Mouse (Mus musculus) cortical plate, adult 2 months (tissue): ENCODE results near the gene 4931422A03Rik.

ENCODE experiments used
- CTCF ChIP-seq: fragments of 200-500 bp; IDR thresholded peaks from 2 replicates; pipeline ENCODE4 v1.5.1; 2011; ENCODE audit warnings: mild to moderate bottlenecking, control low read depth, low read length; ENCODE audit not compliant: insufficient read depth; ENCODE audit errors: extremely low read depth
- POLR2A ChIP-seq: fragments of 200-500 bp; IDR thresholded peaks from 2 replicates; pipeline ENCODE4 v1.6.1; 2011; ENCODE audit warnings: mild to moderate bottlenecking, low read length, control low read depth; ENCODE audit not compliant: insufficient read depth; ENCODE audit errors: extremely low read depth

DNA sequence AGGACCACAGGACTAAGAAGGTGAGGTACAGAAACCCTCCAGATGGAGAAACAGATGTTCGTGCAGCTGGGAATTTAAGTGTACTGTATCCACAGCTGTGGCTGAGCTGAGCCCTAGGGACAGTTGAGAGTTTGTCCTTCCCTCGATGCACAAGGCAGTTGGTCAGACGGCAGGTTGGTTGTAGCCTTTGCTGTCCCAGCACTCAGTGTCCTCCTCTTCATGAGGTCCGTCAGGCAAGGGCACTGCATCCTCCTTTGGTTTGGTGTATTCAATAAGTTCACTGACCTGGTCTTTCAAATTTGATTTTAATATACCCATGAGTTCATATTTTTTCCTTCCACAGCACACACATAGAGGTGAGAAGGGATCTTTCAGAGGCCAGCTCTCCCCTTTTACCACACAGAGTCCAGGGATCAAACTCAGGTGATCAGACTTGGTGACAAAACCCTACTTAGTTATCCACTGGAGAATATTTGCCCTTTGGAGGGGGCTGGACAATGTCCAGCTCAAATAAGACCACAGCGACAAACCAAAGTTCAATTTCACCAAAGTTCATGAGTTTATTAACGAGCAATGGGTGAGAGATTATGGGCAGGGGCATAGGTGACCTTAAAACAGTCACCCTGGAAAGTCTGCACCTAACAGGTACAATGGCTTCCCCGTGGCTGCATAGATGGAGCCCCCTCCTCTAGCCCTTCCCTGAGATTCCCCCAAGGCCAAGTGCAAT lies 20.2 kb downstream of the 4931422A03Rik start:
- TF ChIP-seq CTCF (no peak), POLR2A (no peak)
